In the genomic region with DNA sequence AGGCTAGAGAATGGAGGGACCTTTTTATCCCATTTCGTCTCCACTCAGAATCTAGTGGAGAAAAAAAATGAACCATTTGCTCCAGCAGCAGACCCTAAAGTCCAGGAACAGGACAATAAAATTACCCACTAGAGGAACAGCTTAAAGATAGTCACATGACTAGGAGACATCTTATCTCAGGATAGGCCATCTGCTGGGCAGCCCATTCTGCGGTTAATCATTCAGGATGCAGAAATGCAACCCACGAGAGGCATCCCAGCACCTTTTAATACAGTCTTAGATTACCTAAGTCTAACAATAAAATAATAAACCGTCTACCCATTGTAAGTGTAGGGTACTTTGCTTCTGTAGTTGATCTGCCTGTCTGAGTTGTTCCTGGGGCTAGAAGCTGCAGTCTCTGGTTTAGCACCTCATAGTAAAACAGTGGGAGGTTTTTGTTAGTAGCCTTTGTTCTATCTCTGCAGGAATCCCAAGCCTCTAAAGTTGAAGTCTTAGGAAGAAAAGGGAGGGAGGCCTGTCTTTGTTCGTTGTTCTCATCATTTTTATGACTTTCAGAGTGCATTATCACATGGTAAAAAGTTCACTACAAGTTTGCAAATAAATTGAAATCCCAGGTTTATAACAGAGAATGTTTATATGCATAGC, we compare ENCODE assay signal across 21 mouse cellular contexts. TPM values are rescaled to one million over a fixed set of nuclear protein-coding genes. Genes with fewer than 3 reads are reported as not detected.
"Had no signal": no experiment of that assay in that cellular context is flagged by ENCODE, and none has a peak within 500 bp of the region (broad histone marks: within the 10 kb centered on the region; RNA-seq: fewer than 3 reads in every experiment).

No protein-coding gene starts in this region.

- H3K27ac ChIP-seq: kidney, postnatal 0 days; limb, embryonic 15.5 days; midbrain, embryonic 10.5 days; neural tube, embryonic 12.5 days had no signal

- H3K27me3 ChIP-seq: limb, embryonic 15.5 days; neural tube, embryonic 12.5 days had no signal

- DNase-seq: kidney, adult 8-10 months; kidney, postnatal 36 days; layer of hippocampus, adult 9-11 months; layer of hippocampus, postnatal 36 days; lung, adult 18-20 months; midbrain, embryonic 14.5 days; thymus, adult 2 months; thymus, postnatal 36 days had no signal

- ATAC-seq: intestine, postnatal 0 days had no signal

- H3K4me1 ChIP-seq: limb, embryonic 15.5 days had no signal

- H3K9me3 ChIP-seq: limb, embryonic 15.5 days; midbrain, embryonic 10.5 days; neural tube, embryonic 12.5 days had no signal

- H3K4me3 ChIP-seq: limb, embryonic 15.5 days; midbrain, embryonic 10.5 days; neural tube, embryonic 12.5 days had no signal

- H3K9ac ChIP-seq: limb, embryonic 15.5 days; neural tube, embryonic 12.5 days had no signal

- H3K36me3 ChIP-seq: limb, embryonic 15.5 days; midbrain, embryonic 10.5 days; neural tube, embryonic 12.5 days had no signal

- H3K4me2 ChIP-seq: limb, embryonic 15.5 days; neural tube, embryonic 12.5 days had no signal

RNA-seq across cellular contexts. Expression of gene Cd70, which starts 21.2 kb away (rescaled TPM):
- total RNA-seq: neutrophil, adult 5-6 weeks had no signal
- polyA plus RNA-seq: intestine, postnatal 0 days; kidney, postnatal 0 days; limb, embryonic 11.5 days; limb, embryonic 15.5 days; lung, embryonic 16.5 days; midbrain, embryonic 10.5 days; neural tube, embryonic 12.5 days; stomach, embryonic 14.5 days; testis, adult 2 months had no signal

RNA-seq across cellular contexts. Expression of gene Tnfsf14, which starts 23.2 kb away (rescaled TPM):
- total RNA-seq: layer of hippocampus, adult 18-20 months; layer of hippocampus, postnatal 36 days; left cerebral cortex, adult 8-10 months; left cerebral cortex, postnatal 25 days had no signal
- polyA plus RNA-seq: midbrain, embryonic 14.5 days; stomach, embryonic 14.5 days; testis, adult 2 months had no signal

RNA-seq across cellular contexts. Expression of gene C3, which starts 57.2 kb away (rescaled TPM):
- polyA plus RNA-seq: midbrain, embryonic 10.5 days had no signal
